Mouse (Mus musculus) spleen, adult 2 months (tissue): ENCODE measurements around the gene Dctn1.

ENCODE experiments used
- CTCF ChIP-seq: fragments of 200-500 bp; IDR thresholded peaks from 2 replicates; pipeline ENCODE4 v1.5.1; 2011; ENCODE audit warnings: mild to moderate bottlenecking, inconsistent platforms; ENCODE audit not compliant: insufficient read depth, insufficient read length, insufficient replicate concordance; ENCODE audit errors: extremely low read depth
- POLR2A ChIP-seq: fragments of 200-500 bp; IDR thresholded peaks from 2 replicates; pipeline ENCODE4 v1.6.1; 2011; ENCODE audit warnings: low read depth, low read length, inconsistent platforms

DNA sequence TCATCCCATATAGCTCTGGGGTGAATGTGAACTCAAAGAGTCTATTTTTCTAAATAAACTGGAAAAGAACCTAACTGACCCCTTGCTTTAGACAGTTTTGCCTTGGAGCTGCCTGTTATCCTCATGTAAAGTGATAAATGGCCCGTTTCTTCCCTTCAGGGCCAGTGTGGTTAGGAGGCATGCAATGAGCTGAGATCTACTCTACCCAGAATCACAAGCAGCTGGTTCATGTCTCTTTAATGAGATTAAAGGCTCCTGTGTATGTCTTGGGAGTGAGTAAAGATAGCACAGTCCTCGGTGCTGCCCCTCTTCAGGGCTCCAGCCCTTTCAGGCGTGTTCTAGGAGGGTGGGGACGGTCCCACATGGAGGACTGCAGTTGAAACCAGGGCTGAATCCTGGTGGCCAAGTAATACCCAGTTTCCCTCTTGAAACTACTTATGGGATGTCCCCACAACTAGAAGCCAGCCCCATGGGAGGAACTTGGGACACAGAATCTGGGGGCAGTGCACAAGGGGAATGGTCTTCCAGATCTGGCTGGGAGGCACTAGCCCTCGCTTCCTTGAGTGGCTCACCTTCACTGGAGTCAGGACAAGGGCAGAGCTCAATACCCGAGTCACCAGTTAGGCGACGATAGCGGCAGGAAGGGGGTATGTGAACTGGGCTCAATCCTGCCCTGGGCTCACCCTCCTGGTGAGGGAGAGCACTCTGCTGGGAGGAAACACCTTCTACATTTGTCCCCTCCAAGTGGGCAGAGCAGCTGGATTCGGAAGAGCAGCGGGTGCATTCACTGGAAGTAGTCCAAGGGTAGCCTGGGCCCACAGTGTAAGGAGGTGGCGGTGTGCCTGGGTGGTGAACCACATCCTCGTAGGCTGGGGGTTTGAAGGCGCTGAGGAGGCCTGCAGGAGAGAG, 46.6 kb upstream of the Dctn1 start:
- TF ChIP-seq CTCF: no peak
- no peak for TF ChIP-seq POLR2A
